ENCODE assay signal across 18 mouse cellular contexts in genomic region chr1:120529881-120530280, GRCm38 (mm10). TPM values are rescaled to one million over a fixed set of nuclear protein-coding genes. Genes with fewer than 3 reads are reported as not detected.
"Had no signal": no experiment of that assay in that cellular context is flagged by ENCODE, and none has a peak within 500 bp of the region (broad histone marks: within the 10 kb centered on the region; RNA-seq: fewer than 3 reads in every experiment).

No protein-coding gene starts in this region.

- H3K4me2 ChIP-seq: liver, embryonic 13.5 days; liver, embryonic 15.5 days; lung, embryonic 14.5 days; midbrain, embryonic 11.5 days; midbrain, embryonic 13.5 days; midbrain, embryonic 15.5 days; neural tube, embryonic 12.5 days had no signal

- H3K4me1 ChIP-seq: liver, embryonic 13.5 days; liver, embryonic 15.5 days; midbrain, embryonic 13.5 days; midbrain, embryonic 15.5 days; neural tube, embryonic 12.5 days had no signal

- ATAC-seq: liver, postnatal 0 days; midbrain, embryonic 13.5 days; midbrain, embryonic 15.5 days had no signal

- H3K36me3 ChIP-seq: liver, embryonic 13.5 days; liver, embryonic 15.5 days; midbrain, embryonic 13.5 days; midbrain, embryonic 15.5 days; neural tube, embryonic 12.5 days had no signal

- H3K9me3 ChIP-seq: liver, embryonic 13.5 days; liver, embryonic 15.5 days; midbrain, embryonic 13.5 days; midbrain, embryonic 15.5 days; neural tube, embryonic 12.5 days had no signal

- DNase-seq: liver, embryonic 13.5 days; liver, postnatal 0 days; lung, embryonic 14.5 days; lung, postnatal 14 days; right cerebral cortex, postnatal 14 days; thymus, adult 18-20 months; thymus, postnatal 14 days; thymus, postnatal 36 days had no signal

- H3K27me3 ChIP-seq: liver, embryonic 13.5 days; liver, embryonic 15.5 days; megakaryocyte, embryonic 14.5 days; midbrain, embryonic 13.5 days; midbrain, embryonic 15.5 days; neural tube, embryonic 12.5 days had no signal

- H3K27ac ChIP-seq: liver, embryonic 13.5 days; liver, embryonic 15.5 days; macrophage; midbrain, embryonic 13.5 days; midbrain, embryonic 15.5 days; neural tube, embryonic 12.5 days had no signal

- H3K9ac ChIP-seq: liver, embryonic 13.5 days; liver, embryonic 15.5 days; liver, postnatal 0 days; lung, embryonic 14.5 days; midbrain, embryonic 13.5 days; midbrain, embryonic 15.5 days; neural tube, embryonic 12.5 days had no signal

- H3K4me3 ChIP-seq: liver, embryonic 13.5 days; liver, embryonic 15.5 days; megakaryocyte, embryonic 14.5 days; midbrain, embryonic 13.5 days; midbrain, embryonic 15.5 days; neural tube, embryonic 12.5 days had no signal

RNA-seq across cellular contexts. Expression of gene Marco, which starts 25.1 kb away (rescaled TPM):
- polyA plus RNA-seq: midbrain, embryonic 11.5 days; midbrain, postnatal 0 days; neural tube, embryonic 12.5 days; neural tube, embryonic 14.5 days; stomach, embryonic 14.5 days had no signal
